Mouse (Mus musculus) lung, adult 2 months (tissue): Measurements from ENCODE around the gene Chil4.

Experiments
- CTCF ChIP-seq: fragments of 200-500 bp; IDR thresholded peaks from 2 replicates; pipeline ENCODE4 v1.5.1; 2011; ENCODE audit warnings: mild to moderate bottlenecking, low read length, control low read depth; ENCODE audit not compliant: insufficient read depth
- POLR2A ChIP-seq: fragments of 200-500 bp; IDR thresholded peaks from 2 replicates; pipeline ENCODE4 v1.6.1; 2011; ENCODE audit warnings: low read depth, mild to moderate bottlenecking, control low read depth, low read length, borderline replicate concordance; ENCODE audit errors: extremely low read depth

DNA sequence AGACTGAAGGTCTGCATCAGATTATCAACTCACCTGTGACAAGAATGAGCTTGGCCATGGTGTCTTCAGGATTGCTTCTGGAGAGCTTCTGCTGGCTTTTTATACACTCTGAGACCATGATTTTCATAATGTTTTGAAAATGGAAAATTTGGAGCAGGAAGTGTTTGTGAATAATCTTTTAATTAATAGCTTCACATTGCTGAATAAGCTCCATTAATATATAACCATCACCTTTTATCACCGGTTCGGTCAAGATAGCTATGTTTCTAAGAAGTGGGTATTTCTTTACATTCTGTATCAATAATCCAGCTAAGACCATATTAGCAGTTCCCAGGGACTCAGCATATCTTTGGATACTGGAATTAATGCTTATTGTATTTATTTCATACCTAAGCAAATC lies at the start of gene Chil4:
- TF ChIP-seq CTCF: no peak
- no peak for TF ChIP-seq POLR2A
